Mouse (Mus musculus): ENCODE measurements around the gene Fstl4.

Gene Fstl4

DNA sequence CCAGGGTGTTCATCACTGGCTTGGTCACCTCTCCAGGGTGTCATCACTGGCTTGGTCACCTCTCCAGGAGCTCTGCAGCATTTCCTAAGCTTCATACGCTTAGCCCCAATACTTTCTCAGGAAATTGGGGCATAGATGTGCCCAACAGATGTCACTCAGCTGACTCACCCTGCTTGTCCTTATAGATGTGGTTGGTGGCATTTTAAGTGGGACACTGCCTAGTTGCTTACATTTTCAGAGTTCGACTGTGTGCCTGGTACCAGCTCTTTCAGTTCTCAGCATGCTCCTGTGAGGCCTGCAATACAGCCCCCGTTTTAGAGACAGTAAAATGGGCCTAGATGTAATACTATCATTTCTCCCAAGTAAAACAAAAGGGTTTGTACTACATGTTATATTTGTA, 8.6 kb downstream of the Fstl4 start:
- no peak for DNase-seq (ENCODE audit: low spot score in 2 of 2)

DNA sequence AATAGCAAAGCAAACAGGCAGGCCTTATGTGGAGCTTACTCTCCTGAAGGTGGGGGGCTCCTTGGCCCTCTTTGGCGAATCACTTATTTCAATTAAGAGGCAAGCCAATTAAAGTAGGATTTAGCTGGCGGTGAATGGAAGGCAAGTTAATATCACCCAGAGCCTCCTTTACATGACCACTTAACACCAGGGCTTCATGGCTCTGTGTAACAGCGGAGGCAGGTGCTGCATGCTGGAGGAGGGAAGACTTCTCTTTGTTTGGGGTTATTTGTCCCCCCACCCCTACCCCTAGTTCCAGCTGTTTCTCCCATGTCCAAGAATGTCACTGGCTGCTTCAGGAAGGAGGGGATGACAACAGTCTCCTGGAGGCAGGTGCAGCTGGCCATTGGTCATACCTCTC, 10.9 kb downstream of the Fstl4 start:
- DNase-seq (ENCODE audit: low spot score in 2 of 2) = no peak

DNA sequence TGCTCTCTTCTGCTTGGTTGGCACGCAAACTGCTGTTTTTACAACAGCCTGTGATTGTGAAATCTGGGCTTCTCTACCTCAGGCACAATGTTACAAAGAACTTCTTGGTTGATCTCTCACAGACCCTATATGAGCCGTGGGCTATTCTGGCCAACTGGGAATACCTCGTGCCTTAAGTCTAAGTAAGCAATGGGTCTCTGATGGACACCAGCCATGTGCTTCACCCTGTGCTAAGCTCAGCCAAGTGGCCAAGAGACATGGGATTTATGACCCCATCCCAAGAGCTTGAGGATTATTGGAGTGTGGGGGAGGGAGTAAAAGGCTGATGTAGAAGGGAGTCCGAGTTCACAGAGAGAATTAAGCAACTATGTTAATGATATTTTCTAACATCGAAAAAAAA, 18.0 kb downstream of the Fstl4 start:
- DNase-seq (ENCODE audit: low spot score in 2 of 2) = no peak

DNA sequence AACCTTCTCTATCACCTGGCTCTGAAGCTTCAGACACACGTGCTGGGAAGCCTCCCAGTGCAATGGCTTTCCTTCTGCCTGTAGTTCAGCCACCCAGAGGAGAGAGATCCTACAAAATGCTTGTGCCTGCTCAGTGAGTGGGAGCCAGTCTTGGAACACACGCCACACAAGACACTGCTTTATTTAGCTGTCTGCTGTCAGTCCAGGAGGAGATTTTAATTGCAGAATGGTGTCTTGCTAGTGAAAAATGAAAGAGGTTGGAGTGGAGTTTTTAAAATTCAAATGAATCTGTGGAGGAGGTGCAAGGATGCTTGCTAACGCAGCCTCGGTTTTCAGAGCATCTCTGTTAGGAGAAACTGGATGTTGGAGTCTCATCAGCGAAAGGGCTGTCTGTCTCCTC, 29.9 kb downstream of the Fstl4 start:
- DNase-seq (ENCODE audit: low spot score in 2 of 2) = peak; percentile 78 to 79

DNA sequence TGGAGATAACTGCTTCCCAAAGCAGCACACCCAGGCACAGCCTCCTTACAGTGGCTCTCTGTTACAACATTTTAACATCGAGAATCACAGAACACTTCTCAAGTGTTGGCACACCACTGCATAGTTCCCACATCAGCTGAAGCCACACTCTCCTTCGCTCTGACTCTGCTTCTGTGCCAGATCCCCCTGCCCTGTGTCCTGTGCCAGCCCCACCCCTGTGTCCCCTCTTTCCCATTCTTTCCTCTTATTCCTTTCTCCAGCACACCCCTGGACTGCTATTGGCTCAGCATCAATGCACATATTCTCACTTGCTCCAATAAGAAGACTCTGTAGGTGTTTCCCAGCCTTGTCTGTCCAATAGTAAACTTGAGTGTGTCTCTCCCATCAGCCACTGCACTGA, 45.1 kb downstream of the Fstl4 start:
- DNase-seq (ENCODE audit: low spot score in 2 of 2) = no peak

DNA sequence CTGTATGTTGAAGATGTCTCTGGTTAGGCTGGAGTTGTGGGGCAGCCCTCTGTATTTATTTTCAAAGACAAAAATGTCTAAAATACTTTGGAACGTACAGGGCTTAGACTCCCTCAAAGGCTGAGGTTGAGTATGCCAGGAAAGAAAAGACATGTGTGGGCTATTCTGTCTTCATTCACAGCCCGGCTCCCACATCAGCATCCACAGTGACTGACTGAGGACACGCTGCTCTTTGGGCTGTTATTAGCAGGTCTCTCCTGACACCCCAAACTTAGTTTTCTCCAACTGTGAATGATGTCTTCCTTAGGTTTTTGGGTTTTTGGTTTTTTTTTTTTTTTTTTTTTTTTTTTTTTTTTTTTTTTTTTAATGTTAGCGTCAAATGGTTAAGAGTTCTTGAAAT, 51.6 kb downstream of the Fstl4 start:
- no peak for DNase-seq (ENCODE audit: low spot score in 2 of 2)

DNA sequence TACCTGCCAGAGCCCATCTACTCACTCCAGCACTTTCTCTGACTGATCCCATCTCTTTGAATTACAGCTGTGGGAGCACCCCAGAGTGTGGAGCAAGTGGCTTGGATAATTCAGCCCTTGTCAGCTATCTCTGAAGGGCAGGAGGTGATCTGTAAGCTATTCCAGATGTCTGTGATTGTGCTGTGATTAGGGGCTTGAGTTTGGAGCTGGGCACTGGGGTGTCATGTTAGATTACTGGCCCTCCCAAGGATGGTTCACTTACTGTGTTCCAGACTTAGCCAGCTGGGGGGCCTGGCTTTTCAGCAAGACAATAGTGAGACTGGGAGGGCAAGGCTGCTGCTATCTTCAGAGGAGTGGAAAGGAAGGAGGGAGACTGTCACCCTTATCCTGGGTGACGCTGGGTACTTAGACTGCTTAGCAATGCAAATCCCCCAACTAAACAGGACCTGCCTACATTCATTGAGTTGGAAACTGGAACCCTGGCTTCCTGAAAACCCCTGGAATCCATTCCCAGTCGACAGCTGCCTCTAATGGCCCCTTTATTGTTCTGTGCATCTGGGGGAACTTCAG, 56.0 kb downstream of the Fstl4 start:
- DNase-seq (ENCODE audit: low spot score in 2 of 2) = no peak

DNA sequence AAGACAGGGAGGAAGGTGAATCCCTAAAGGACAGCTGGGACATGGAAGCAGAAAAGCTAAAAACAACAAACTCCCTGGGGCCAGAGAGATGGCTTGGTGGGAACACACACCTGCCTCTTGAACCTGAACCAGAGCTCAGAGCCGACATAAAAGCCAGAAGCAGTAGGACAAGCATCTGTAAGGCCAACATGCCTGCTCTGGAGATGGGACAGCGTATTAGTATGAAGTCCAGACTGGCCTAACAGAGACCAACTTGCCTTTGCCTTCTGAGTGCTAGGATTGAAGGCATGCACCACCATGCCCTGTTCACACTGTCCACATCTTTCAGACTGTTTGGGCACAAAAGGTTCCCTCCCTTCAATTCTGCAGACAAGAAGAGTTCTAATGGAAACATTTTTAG, 62.2 kb downstream of the Fstl4 start:
- no peak for DNase-seq (ENCODE audit: low spot score in 2 of 2)

DNA sequence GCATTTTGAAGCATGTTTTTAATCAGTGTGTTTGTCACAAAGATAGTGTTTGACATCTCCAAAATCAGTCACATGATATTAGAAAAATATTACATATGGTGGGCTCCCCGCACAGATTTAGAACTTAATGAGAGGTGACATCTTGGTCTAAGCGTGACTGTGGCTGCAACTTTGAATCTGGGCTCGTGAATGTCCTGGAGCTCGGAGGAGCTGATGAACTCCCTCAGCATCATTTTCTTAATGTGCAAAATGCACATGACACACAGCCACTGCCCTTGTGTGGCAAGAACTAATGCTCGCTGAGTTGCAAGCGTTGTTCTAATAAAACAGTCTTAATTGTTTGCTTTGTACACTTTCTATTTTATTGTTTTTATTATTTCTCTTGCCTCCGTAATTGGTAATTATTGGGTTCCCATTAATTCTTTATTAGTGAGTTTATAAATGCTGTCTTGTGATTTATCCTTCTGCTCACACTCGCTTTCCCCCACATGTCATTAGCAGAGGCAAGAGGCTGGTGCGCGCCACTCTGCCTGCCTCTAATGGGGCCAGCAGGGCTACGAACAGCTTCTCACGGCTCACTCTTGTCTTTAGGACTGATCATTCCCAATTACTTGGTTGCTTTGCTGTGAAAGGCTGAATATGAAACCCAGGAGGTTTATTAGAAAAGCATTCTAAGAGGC, 67.3 kb downstream of the Fstl4 start:
- no peak for DNase-seq (ENCODE audit: low spot score in 2 of 2)

DNA sequence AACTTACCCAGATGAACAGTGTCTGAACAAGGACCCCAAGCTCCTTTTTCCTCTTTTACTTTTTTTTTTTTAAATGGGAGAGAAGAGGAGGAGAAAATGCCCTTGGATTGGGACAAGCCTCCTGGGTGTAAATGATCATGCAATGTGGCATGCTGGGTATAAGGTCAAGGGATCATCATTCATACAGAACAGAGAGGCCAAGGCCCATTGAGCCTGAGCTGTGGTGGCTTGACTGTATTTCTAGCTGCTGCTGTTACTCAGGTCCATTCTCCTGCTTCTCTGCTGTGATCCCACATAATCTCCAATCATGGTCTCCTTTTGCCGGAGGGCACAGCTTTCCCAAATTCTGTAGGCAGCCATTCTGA, 67.9 kb downstream of the Fstl4 start:
- no peak for DNase-seq (ENCODE audit: low spot score in 2 of 2)

DNA sequence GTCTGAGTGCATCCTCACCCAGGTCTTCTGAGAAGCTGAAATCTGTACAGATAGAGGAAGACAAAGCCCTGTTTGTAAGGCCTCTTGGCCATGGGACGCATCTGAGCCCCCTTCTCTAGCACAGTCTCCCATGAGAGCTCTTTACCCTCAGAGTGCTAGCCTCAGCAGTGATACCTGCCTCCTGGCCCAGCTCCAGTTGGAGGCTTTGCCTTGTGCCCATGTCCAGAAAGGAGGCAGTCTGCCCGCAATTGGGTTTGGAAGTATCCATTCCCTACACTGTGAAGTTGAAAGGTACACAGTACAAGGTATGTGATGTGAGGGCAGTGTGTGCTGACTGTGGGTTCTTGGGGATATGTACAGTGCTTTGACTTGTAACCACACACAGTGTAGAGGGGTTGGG, 84.3 kb downstream of the Fstl4 start:
- DNase-seq (ENCODE audit: low spot score in 2 of 2) = no peak

DNA sequence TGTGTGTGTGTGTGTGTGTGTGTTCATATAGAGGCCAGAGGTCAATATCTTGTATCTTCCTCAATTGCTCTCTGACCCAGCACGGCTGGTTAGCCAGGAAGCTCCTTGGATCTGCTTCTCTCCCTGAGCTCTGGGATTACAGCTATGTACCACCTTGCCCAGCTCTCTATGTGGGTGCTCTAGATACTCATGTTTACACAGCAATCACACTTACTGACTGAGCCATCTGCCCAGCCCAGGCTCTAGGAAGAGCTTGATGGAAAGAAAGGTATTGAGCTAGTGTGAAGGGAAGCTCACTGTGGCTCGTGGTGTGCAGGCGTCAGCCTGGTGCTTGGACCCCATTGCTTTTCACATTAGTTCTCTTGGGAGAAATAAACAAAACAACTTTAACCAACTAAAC, 85.6 kb downstream of the Fstl4 start:
- DNase-seq (ENCODE audit: low spot score in 2 of 2) = no peak

DNA sequence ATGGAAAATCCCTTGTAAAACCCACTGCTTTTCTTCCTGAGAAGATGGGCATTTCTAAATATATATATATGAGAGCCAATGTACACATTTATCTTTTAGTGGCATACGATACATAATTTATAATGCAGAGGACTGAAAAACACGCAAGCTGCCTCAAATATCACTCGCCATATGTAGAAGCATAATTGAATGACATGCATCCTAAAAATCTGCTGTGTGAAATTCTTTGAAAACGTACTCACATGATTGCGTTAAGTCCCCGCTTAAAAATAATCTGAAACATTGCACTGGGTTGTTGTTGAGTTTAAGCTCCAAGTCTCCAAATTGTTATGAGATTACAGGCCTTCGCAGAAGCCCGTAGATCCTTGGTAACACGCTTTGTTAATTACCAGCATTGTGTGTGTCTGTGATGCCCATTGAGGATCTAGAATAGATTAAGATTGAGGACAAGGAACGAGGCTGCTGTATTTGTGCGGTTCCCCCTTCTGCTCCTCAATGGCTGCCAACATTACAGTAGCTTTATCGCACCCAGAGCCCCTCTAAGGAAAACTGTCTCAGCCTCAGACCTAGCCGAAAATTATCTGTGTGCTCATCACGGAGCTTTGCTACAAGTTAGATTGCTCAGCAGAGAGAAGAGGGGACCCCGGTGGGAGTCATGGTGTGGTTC, 108.5 kb downstream of the Fstl4 start:
- DNase-seq (ENCODE audit: low spot score in 2 of 2) = no peak

DNA sequence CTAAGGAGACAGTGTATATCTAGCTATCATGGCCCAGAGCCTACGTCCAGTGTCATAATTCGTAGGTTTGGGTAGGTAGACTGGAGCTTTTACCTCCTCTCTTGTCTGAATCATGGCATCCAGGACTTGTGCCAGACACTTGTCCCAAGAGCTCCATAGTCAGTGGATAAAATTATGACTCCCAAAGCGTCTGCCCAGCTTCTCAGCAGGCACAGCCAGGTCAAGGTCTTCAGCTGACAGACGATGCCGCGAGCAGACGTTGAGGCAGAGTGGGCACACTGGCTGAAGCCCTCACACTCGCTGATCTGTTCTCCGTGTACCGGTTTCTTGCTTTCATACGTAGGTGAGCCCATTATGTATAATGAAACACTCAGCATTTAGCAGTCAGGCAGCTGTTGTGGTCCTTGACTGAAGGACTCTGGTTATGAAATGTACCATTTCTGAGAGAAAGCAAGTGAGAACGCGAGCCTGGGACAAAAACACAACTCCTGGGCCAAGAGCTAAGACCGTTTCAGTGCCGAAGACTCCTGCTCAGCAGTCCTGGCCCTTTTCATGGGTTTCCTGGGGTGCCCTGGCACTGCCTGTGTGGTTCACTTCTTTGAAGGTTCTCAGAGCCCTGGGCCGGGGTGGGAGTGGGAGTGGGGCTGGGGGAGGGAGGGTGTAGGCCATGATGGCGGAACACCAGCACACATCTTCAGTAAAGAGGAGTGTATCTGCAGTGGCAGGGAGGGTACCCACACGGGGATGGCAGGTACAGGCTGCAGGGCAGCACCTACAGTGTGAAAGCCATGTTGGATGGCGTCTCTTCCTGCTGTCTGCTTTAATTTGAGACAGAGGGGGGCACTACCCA, 111.7 kb downstream of the Fstl4 start:
- no peak for DNase-seq (ENCODE audit: low spot score in 2 of 2)

DNA sequence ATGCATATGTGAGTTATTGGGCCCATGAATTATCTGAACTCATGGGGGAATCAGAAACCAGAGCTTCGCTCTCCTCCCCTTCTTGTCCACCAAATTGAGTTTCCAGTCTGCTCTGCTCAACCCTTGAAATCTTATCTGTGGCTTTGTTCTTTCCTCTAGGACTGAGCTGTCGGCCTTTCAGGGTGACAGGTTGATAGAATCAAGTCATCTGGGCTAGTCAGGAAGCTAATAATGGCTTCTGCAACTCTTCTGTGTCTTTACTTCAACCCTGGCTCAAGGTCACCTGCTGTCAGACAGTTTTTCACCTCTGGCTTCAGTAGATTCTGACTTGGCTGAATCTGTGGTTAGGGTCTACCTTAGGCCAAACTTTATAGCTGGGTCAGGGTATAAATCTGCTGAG, 113.2 kb downstream of the Fstl4 start:
- DNase-seq (ENCODE audit: low spot score in 2 of 2) = no peak

DNA sequence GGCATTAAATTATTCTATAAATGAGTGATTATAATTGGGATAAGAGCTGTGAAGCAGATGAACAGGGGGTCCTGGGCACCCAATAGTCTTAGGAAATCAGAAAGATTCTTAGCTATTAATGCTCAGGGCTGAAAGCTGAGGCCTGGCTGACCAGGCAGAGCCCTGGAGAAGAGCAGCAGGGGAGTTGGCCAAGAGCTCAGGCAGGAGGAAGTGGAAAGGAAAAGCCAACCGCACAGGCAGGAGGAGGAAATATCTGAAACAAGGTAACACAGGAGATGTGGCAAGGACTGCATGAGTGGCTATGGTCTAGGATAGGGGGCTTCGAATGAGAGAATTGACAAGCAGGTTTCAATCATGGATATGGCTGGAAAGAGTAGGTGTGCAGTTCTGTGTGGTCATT, 115.5 kb downstream of the Fstl4 start:
- no peak for DNase-seq (ENCODE audit: low spot score in 2 of 2)

DNA sequence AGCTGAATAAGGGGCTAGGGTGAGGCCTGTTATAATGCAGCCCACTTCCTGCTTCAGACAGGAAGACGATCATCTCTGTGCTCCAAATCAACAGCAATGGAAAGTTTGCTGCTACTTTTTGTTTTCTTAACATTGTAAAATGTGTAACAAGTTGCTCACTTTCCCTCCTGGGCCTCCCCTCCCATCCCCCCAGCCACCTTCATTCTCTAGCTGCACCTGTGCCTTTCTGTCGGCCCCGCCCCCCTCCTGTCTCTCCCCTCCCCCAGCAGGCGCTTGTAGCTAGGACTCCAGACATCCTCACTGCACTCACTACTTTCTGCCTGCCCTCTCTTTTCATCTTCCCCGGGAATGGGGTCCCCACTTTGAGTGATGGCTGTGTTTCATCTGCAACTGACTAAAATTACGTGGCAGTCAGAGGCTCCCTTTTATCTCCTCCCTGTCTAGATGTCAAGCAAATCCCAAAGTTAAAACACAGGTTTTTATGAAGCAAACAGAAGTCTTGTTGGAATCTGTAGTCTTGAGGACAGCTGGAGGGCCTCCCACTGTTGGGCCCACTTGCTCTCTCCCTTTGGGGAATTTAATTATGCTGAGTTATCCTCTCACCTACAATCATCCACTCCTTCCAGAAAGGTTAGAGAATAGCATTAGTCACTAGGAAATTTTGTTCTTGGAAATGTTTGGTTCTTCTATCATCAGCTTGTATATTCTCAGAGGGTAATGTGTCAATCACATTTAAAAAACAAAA, 122.3 kb downstream of the Fstl4 start:
- DNase-seq (ENCODE audit: low spot score in 2 of 2) = no peak

DNA sequence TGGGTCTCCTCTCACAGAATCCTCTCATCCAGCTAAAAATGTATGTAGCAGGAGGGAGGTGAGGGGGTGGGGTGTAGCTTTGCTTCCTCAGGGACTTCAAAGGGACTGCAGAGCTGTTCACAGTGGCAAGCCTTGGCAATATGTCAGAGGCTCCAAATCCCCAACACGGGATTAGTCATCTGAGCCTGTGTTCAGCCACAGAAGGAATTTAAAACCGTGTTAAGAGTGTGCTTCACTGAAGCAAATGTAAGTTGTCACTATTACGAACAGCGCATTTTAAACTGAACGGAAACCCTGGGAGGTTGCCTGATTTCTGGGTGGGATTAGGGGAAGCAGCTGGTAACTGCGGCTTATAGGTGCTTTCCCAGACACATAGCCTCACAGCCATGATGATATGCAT, 123.7 kb downstream of the Fstl4 start:
- DNase-seq (ENCODE audit: low spot score in 2 of 2) = peak; percentile 32 to 56

DNA sequence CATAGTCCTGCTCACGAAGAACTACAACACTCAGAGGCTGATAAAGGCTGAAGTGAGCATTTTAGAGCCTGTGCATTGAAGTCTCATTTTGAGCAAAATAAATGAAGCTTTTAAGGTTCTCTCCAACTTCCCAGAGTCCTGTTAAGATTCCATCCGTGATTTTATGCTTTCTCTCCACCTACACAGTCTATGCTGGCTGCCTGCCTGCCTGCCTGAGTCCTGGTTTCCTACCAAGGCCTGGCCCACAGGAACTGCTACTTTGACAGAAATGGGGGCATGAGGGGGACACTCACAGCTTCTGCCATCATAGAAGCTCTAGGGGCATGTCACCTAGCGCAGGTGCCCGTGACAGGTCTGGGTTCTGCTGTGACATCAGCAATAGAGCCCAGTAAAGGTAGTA, 125.1 kb downstream of the Fstl4 start:
- peak in 1 of 2 experiments; percentile 67 for DNase-seq (ENCODE audit: low spot score in 2 of 2)

DNA sequence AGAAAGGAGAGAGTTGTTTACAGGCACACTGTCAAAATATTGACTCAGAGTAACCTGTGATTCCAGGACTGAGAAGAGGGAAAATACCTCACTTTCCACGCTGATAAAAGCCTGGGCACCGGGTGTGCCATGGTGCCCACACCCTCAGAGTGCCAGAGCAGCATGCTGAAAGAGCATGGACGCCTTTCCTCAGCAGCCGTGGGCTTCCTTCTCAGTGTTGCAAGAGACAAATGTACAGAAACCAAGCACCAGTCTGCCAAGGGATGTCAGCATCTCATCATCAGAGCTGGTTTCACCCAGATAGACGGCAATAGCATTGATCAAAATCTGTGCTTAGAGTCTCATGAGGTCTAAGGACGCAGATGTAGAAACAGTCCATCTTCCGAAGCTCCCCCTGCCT, 125.7 kb downstream of the Fstl4 start:
- DNase-seq (ENCODE audit: low spot score in 2 of 2) = no peak

DNA sequence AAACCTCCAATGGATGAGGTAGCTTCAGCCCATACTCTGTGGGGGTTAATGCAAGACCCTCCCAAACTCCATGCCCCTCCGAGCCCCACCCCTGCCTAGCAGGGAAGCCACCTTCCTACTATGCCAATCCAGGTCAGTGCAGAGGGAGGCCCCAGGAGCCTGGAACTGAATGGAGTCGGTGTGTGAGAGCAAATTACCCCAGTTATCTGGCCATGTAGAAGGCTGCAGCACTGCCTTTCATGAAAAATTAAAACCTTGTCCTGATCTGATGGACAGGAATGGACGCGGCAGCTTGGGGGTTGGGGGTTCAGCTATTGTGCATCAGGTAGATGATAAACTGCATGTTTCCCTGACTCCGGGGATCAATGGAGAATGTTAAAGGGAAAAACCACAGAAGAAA, 139.7 kb downstream of the Fstl4 start:
- no peak for DNase-seq (ENCODE audit: low spot score in 2 of 2)

DNA sequence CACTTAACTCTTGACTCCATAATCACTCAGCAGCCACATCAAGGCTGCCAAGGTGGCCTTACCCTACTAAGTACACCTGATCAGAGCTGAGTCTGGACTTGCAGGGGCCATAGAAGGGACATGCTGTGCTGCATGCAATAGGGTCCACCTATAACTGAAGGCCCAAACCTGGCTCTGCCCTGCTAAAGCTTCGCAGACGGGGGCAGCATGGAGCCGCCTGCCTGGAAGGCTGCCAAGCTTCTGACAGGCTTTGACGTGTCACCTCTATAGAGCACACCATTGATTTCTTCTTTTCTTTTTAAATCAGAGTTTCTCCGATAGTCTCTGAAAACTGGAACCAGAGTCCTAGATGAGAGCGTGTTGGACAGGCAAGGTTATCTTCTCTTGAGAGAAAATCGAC, 146.4 kb downstream of the Fstl4 start:
- no peak for DNase-seq (ENCODE audit: low spot score in 2 of 2)

Measured in left cerebral cortex, adult 9 months (tissue).